Mouse (Mus musculus): ENCODE data around the gene Exosc5. TPM values are rescaled to one million over a fixed set of nuclear protein-coding genes. Genes with fewer than 3 reads are reported as not detected.

The Exosc5 gene
- polyA plus RNA-seq, 1 experiment, result 53.7 TPM

GRCm38 (mm10) chr7:25676085-25676781 is 17.3 kb downstream of the Exosc5 start:
- H3K9ac ChIP-seq (ENCODE audit: low read depth, poor library complexity, severe bottlenecking), result no peak overlapping the region
- H3K27me3 ChIP-seq (ENCODE audit: control insufficient read depth, insufficient read depth, low read length, poor library complexity, severe bottlenecking), result no peaks in the 10 kb centered on the region; the same call in 1 of the 2 replicates
- no peak overlapping the region for H3K4me3 ChIP-seq (ENCODE audit: low read depth, low read length)

DNA sequence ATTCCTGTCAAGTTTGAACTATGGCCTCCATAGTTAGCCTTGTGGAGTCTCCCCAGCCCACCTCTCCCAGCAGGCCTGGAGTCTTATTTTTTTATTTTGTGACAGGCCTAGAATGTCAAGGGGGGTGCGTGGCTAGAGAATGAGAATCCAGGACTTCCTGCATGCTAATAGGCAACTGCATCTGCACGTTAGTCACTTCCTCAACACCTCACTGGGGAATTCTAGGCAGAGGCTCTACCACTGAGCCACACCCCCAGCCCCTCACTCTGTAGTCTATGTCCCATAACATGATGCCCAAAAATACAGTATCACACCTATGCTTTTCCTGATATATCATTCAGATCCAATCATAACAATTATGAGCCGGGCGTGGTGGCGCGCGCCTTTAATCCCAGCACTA is 18.0 kb downstream of the Exosc5 start:
- H3K27ac ChIP-seq (ENCODE audit: insufficient read depth, low read length), result no peak overlapping the region
- H3K4me3 ChIP-seq (ENCODE audit: low read depth, low read length), result no peak overlapping the region
- H3K4me1 ChIP-seq (ENCODE audit: control insufficient read depth, insufficient read depth, low read length), result peaks cover 2% of the 10 kb centered on the region
- no peaks in the 10 kb centered on the region for H3K36me3 ChIP-seq (ENCODE audit: control insufficient read depth, insufficient read depth, low read length, poor library complexity, severe bottlenecking)
- H3K9ac ChIP-seq (ENCODE audit: low read depth, poor library complexity, severe bottlenecking), result no peak overlapping the region
- H3K27me3 ChIP-seq (ENCODE audit: control insufficient read depth, insufficient read depth, low read length, poor library complexity, severe bottlenecking), result no peaks in the 10 kb centered on the region; the same call in 1 of the 2 replicates
- H3K9me3 ChIP-seq (replicated peaks; ENCODE audit: control insufficient read depth, insufficient read depth, low read length, poor library complexity, severe bottlenecking), result no peaks in the 10 kb centered on the region
- TF ChIP-seq POLR2A (IDR thresholded peaks at IDR 0.05; ENCODE audit: insufficient read depth, low read length) (no peak), EP300 (IDR thresholded peaks at IDR 0.05; ENCODE audit: insufficient read depth, low read depth, low read length) (no peak), CTCF (IDR thresholded peaks at IDR 0.05; ENCODE audit: low read depth, low read length) (no peak)

More at GRCm38 (mm10) chr7:25676085-25676781, 17.3 kb downstream of the Exosc5 start:
- Histone ChIP-seq H3K36me3 (ENCODE audit: control insufficient read depth, insufficient read depth, low read length, poor library complexity, severe bottlenecking) (no peaks in the 10 kb centered on the region), H3K4me1 (ENCODE audit: control insufficient read depth, insufficient read depth, low read length) (peaks cover 3% of the 10 kb centered on the region), H3K27ac (ENCODE audit: insufficient read depth, low read length) (no peak overlapping the region), H3K9me3 (replicated peaks; ENCODE audit: control insufficient read depth, insufficient read depth, low read length, poor library complexity, severe bottlenecking) (no peaks in the 10 kb centered on the region)
- TF ChIP-seq POLR2A (IDR thresholded peaks at IDR 0.05; ENCODE audit: insufficient read depth, low read length), result no peak
- TF ChIP-seq EP300 (IDR thresholded peaks at IDR 0.05; ENCODE audit: insufficient read depth, low read depth, low read length), result no peak
- TF ChIP-seq CTCF (IDR thresholded peaks at IDR 0.05; ENCODE audit: low read depth, low read length), result no peak

GRCm38 (mm10) chr7:25679971-25680370 is 21.0 kb downstream of the Exosc5 start:
- TF ChIP-seq EP300 (IDR thresholded peaks at IDR 0.05; ENCODE audit: insufficient read depth, low read depth, low read length) (no peak), POLR2A (IDR thresholded peaks at IDR 0.05; ENCODE audit: insufficient read depth, low read length) (no peak), CTCF (IDR thresholded peaks at IDR 0.05; ENCODE audit: low read depth, low read length) (peak; percentile 58)
- peak overlapping the region; percentile 61; the same call in 1 of the 2 replicates for H3K9ac ChIP-seq (ENCODE audit: low read depth, poor library complexity, severe bottlenecking)

DNA sequence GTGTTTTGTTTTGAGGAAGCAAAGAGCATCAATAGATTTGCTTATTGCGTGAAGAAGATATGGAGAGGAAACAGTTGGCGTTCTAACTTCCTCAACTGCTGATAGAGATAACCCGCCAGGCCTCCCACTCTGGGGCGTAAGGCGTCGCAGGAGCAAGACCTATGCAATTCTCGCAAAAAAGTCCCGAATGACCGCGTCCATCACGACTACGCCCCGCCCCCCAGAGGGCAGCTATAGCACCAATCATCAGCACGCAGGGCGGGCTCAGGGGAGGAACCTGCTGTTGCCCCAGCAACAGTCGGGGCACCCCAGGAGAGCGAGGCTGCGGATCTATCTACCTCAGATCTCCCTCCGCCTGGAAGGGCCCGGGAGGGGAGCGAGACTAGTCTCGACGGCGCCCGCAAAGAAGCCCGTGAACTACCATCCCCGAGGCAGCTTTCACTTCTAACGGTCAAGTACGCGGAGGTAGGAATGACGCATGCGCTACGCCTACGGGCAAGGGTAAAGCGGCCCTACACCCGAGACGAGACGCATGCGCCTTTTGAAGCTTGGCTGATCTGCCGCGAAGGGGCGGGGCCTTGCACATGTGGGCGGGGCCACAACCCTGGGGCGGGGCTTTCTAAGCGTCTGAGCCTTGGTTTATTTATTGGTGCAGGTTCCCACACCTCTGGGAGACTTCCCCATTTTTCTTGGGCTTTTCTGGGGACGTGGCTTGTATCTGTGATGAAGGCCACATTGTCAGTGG is 21.7 kb downstream of the Exosc5 start, which contains the start of gene B9d2:
Gene B9d2 (plus strand): TSS at position 267 of the 745 bp plus-strand sequence.
- H3K27me3 ChIP-seq (ENCODE audit: control insufficient read depth, insufficient read depth, low read length, poor library complexity, severe bottlenecking), result no peaks in the 10 kb centered on the region
- peak within 1 kb of the TSS; percentile 68 for H3K4me3 ChIP-seq (ENCODE audit: low read depth, low read length)
- peak within 1 kb of the TSS; percentile 61 for H3K9ac ChIP-seq (ENCODE audit: low read depth, poor library complexity, severe bottlenecking)
- peak; percentile 57 for TF ChIP-seq POLR2A (IDR thresholded peaks at IDR 0.05; ENCODE audit: insufficient read depth, low read length)
- no peak for TF ChIP-seq CTCF (IDR thresholded peaks at IDR 0.05; ENCODE audit: low read depth, low read length)
- TF ChIP-seq EP300 (IDR thresholded peaks at IDR 0.05; ENCODE audit: insufficient read depth, low read depth, low read length), result no peak
- no peaks in the 10 kb centered on the region for H3K36me3 ChIP-seq (ENCODE audit: control insufficient read depth, insufficient read depth, low read length, poor library complexity, severe bottlenecking)
- no peaks in the 10 kb centered on the region for H3K9me3 ChIP-seq (replicated peaks; ENCODE audit: control insufficient read depth, insufficient read depth, low read length, poor library complexity, severe bottlenecking)
- H3K27ac ChIP-seq (ENCODE audit: insufficient read depth, low read length), result peak within 1 kb of the TSS; percentile 31
- peaks cover 5% of the 10 kb centered on the region for H3K4me1 ChIP-seq (ENCODE audit: control insufficient read depth, insufficient read depth, low read length)

More at GRCm38 (mm10) chr7:25679971-25680370, 21.0 kb downstream of the Exosc5 start:
- Histone ChIP-seq H3K4me3 (ENCODE audit: low read depth, low read length) (no peak overlapping the region), H3K27me3 (ENCODE audit: control insufficient read depth, insufficient read depth, low read length, poor library complexity, severe bottlenecking) (no peaks in the 10 kb centered on the region), H3K36me3 (ENCODE audit: control insufficient read depth, insufficient read depth, low read length, poor library complexity, severe bottlenecking) (no peaks in the 10 kb centered on the region), H3K9me3 (replicated peaks; ENCODE audit: control insufficient read depth, insufficient read depth, low read length, poor library complexity, severe bottlenecking) (no peaks in the 10 kb centered on the region), H3K4me1 (ENCODE audit: control insufficient read depth, insufficient read depth, low read length) (peaks cover 7% of the 10 kb centered on the region), H3K27ac (ENCODE audit: insufficient read depth, low read length) (no peak overlapping the region)

GRCm38 (mm10) chr7:25681341-25682231 is 22.6 kb downstream of the Exosc5 start:
- Histone ChIP-seq H3K4me1 (ENCODE audit: control insufficient read depth, insufficient read depth, low read length) (peaks cover 5% of the 10 kb centered on the region), H3K27ac (ENCODE audit: insufficient read depth, low read length) (no peak overlapping the region), H3K9me3 (replicated peaks; ENCODE audit: control insufficient read depth, insufficient read depth, low read length, poor library complexity, severe bottlenecking) (no peaks in the 10 kb centered on the region), H3K36me3 (ENCODE audit: control insufficient read depth, insufficient read depth, low read length, poor library complexity, severe bottlenecking) (no peaks in the 10 kb centered on the region), H3K4me3 (ENCODE audit: low read depth, low read length) (no peak overlapping the region), H3K9ac (ENCODE audit: low read depth, poor library complexity, severe bottlenecking) (no peak overlapping the region), H3K27me3 (ENCODE audit: control insufficient read depth, insufficient read depth, low read length, poor library complexity, severe bottlenecking) (no peaks in the 10 kb centered on the region)
- TF ChIP-seq CTCF (IDR thresholded peaks at IDR 0.05; ENCODE audit: low read depth, low read length) (no peak), POLR2A (IDR thresholded peaks at IDR 0.05; ENCODE audit: insufficient read depth, low read length) (no peak), EP300 (IDR thresholded peaks at IDR 0.05; ENCODE audit: insufficient read depth, low read depth, low read length) (no peak)

All from ES-Bruce4 (cell line).